Comparison of ENCODE assay signal across 24 mouse cellular contexts in genomic region chr16:92821596-92821937, GRCm38 (mm10). TPM values are rescaled to one million over a fixed set of nuclear protein-coding genes. Genes with fewer than 3 reads are reported as not detected.
DNase-seq lines count a peak whose midpoint lies in the region; ATAC-seq and TF ChIP-seq lines count a peak whose summit lies in the region.
"Had no signal": no experiment of that assay in that cellular context is flagged by ENCODE, and none has a peak within 500 bp of the region (broad histone marks: within the 10 kb centered on the region; RNA-seq: fewer than 3 reads in every experiment).

No protein-coding gene starts in this region.

- H3K9ac ChIP-seq in liver, embryonic 11.5 days (ENCODE audit: low read depth, low read length) = peak overlapping the region; percentile 22
- H3K9ac ChIP-seq in liver, embryonic 15.5 days = peak overlapping the region; percentile 47; the same call in 1 of the 2 replicates
- H3K9ac ChIP-seq: embryonic facial prominence, embryonic 15.5 days; limb, embryonic 13.5 days; lung, embryonic 14.5 days; stomach, embryonic 15.5 days had no signal

- TF ChIP-seq POLR2A in small intestine, adult 2 months (IDR thresholded peaks at IDR 0.05; ENCODE audit: low read depth, low read length) = no peak

- no peaks in the 10 kb centered on the region for H3K27me3 ChIP-seq in liver, embryonic 11.5 days (replicated peaks; ENCODE audit: control insufficient read depth, insufficient read depth, low read length)
- H3K27me3 ChIP-seq in liver, embryonic 15.5 days = no peaks in the 10 kb centered on the region
- H3K27me3 ChIP-seq in small intestine, adult 2 months (ENCODE audit: control insufficient read depth, insufficient read depth, low read length) = no peaks in the 10 kb centered on the region
- H3K27me3 ChIP-seq: CH12.LX; embryonic facial prominence, embryonic 15.5 days; limb, embryonic 13.5 days; stomach, embryonic 15.5 days had no signal

- H3K4me3 ChIP-seq in liver, embryonic 11.5 days (ENCODE audit: low read depth, low read length) = peak overlapping the region; percentile 26; the same call in 1 of the 2 replicates
- H3K4me3 ChIP-seq in liver, embryonic 15.5 days (replicated peaks) = peak overlapping the region; percentile 73
- H3K4me3 ChIP-seq in small intestine, adult 2 months (ENCODE audit: low read depth, low read length) = no peak overlapping the region
- H3K4me3 ChIP-seq in layer of hippocampus, adult 2 months = no peak overlapping the region
- H3K4me3 ChIP-seq: embryonic facial prominence, embryonic 15.5 days; forebrain, embryonic 10.5 days; heart, embryonic 10.5 days; hindbrain, embryonic 10.5 days; limb, embryonic 13.5 days; stomach, embryonic 15.5 days had no signal

- no peak for DNase-seq in liver, embryonic 11.5 days (ENCODE audit: low spot score)
- DNase-seq in liver = no peak
- peak; percentile 88 for DNase-seq in T-cell, adult 2 months (ENCODE audit: low spot score)
- no peak for DNase-seq in urinary bladder, postnatal 25 days (ENCODE audit: low spot score)
- no peak for DNase-seq in cerebellum, adult 9-10 months
- DNase-seq in layer of hippocampus, adult 2 months (ENCODE audit: low spot score in 2 of 2) = no peak
- DNase-seq: adrenal gland, postnatal 14 days; cerebellum, adult 9-11 months; gastrocnemius, postnatal 10 days; heart, postnatal 10 days; kidney, adult 18-20 months; lung, embryonic 14.5 days; spleen, adult 18-20 months had no signal

- H3K27ac ChIP-seq in liver, embryonic 11.5 days (ENCODE audit: low read depth, low read length) = peak overlapping the region; percentile 95
- peak overlapping the region; percentile 89 for H3K27ac ChIP-seq in liver, embryonic 15.5 days (replicated peaks)
- H3K27ac ChIP-seq in small intestine, adult 2 months (ENCODE audit: insufficient read depth, low read depth, low read length) = peak overlapping the region; percentile 54
- H3K27ac ChIP-seq in layer of hippocampus, adult 2 months = no peak overlapping the region
- H3K27ac ChIP-seq: embryonic facial prominence, embryonic 15.5 days; heart, embryonic 10.5 days; hindbrain, embryonic 10.5 days; limb, embryonic 13.5 days; stomach, embryonic 15.5 days had no signal

- no peak for TF ChIP-seq CTCF in small intestine, adult 2 months (IDR thresholded peaks at IDR 0.05; ENCODE audit: extremely low read depth, insufficient read length, insufficient replicate concordance, low read depth, low read length)
- no peak for TF ChIP-seq CTCF in layer of hippocampus, adult 2 months (conservative IDR thresholded peaks at IDR 0.05)

- 30% methylated on average over 5 of the region's 5 CpGs for WGBS in liver, embryonic 11.5 days
- WGBS in liver, embryonic 15.5 days (ENCODE audit: insufficient replicate concordance) = 13% methylated on average over 5 of the region's 5 CpGs
- WGBS in small intestine, adult 2 months = 47% methylated on average over 5 of the region's 5 CpGs

- no peaks in the 10 kb centered on the region for H3K36me3 ChIP-seq in liver, embryonic 11.5 days (ENCODE audit: control insufficient read depth, insufficient read depth, low read length)
- H3K36me3 ChIP-seq in liver, embryonic 15.5 days (replicated peaks) = no peaks in the 10 kb centered on the region; the same call in 1 of the 2 replicates
- H3K36me3 ChIP-seq in small intestine, adult 2 months (ENCODE audit: control insufficient read depth, insufficient read depth, low read length) = no peaks in the 10 kb centered on the region
- H3K36me3 ChIP-seq: embryonic facial prominence, embryonic 15.5 days; forebrain, embryonic 10.5 days; heart, embryonic 10.5 days; hindbrain, embryonic 10.5 days; limb, embryonic 13.5 days; stomach, embryonic 15.5 days had no signal

- peak overlapping the region; percentile 66 for H3K4me2 ChIP-seq in liver, embryonic 11.5 days
- peak overlapping the region; percentile 78 for H3K4me2 ChIP-seq in liver, embryonic 15.5 days
- H3K4me2 ChIP-seq: embryonic facial prominence, embryonic 15.5 days; lung, embryonic 14.5 days; stomach, embryonic 15.5 days had no signal

- no peak for ATAC-seq in liver, embryonic 11.5 days (replicated peaks; ENCODE audit: low FRiP score)
- no peak for ATAC-seq in liver, embryonic 15.5 days (ENCODE audit: insufficient read depth)
- ATAC-seq: forebrain, embryonic 16.5 days; midbrain, embryonic 16.5 days had no signal

- H3K4me1 ChIP-seq in liver, embryonic 11.5 days (replicated peaks; ENCODE audit: control insufficient read depth, insufficient read depth, low read length) = peaks cover 65% of the 10 kb centered on the region
- H3K4me1 ChIP-seq in liver, embryonic 15.5 days (replicated peaks) = peaks cover 86% of the 10 kb centered on the region
- peaks cover 8% of the 10 kb centered on the region for H3K4me1 ChIP-seq in small intestine, adult 2 months (ENCODE audit: control insufficient read depth, insufficient read depth, insufficient read length, low read length)

- no peaks in the 10 kb centered on the region for H3K9me3 ChIP-seq in liver, embryonic 11.5 days (ENCODE audit: control insufficient read depth, low read length)
- no peaks in the 10 kb centered on the region for H3K9me3 ChIP-seq in liver, embryonic 15.5 days (replicated peaks)
- H3K9me3 ChIP-seq: embryonic facial prominence, embryonic 15.5 days; forebrain, embryonic 10.5 days; heart, embryonic 10.5 days; hindbrain, embryonic 10.5 days; limb, embryonic 13.5 days; stomach, embryonic 15.5 days had no signal

RNA-seq across cellular contexts. Expression of gene Runx1, which starts 4.4 kb away (rescaled TPM):
- polyA plus RNA-seq in liver, embryonic 11.5 days (2014; fragmentation: Nextera tagmentation; extraction: Ambion mirVana) = 18.7 and 23.4 TPM in 2 replicates
- polyA plus RNA-seq in liver, embryonic 15.5 days (2015; fragmentation: Nextera tagmentation; extraction: Ambion mirVana) = 5.6 and 6.0 TPM in 2 replicates
- polyA plus RNA-seq in small intestine, adult 2 months (2012; rRNA removed) = 15.4 and 16.0 TPM in 2 replicates
- 1 to 10 TPM in 1 of 2 experiments, under 1 TPM in 1; 0.95 to 1.4 TPM for total RNA-seq in layer of hippocampus, adult 2 months (2021)

Comparison
In these comparisons a context has a peak if more than half of its experiments do, and no peak if none do; other contexts are left out.
1. H3K4me3 ChIP-seq: peak in liver, embryonic 11.5 days (single experiment) and liver, embryonic 15.5 days (single experiment); none in small intestine, adult 2 months (single experiment) and layer of hippocampus, adult 2 months (single experiment).